Mouse (Mus musculus): ENCODE measurements around the gene Ogt.

Gene Ogt

DNA sequence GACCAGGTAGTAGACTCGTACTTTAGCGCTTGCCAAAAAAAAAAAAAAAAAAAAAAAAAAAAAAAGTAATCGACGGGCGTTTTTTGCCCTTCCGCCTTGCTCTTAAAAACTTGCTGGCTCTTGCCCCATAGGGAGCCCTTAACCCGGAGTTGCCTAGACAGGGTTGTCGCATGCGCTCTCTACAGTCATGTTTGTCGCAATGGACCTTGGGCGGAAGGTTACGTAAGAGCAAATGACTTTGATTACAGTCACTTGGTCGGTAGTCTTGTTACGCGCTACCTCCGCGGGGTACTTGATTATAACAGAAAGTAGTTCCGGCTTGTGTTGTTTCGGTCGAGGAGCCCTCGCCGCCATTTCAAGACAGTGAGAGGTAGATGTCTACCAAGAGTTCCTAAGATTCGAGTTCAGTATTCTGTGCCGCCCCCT lies at the start of gene Ogt:
Gene Ogt, plus strand, starts transcription at position 320 of the 426 bp plus-strand sequence.
- TF ChIP-seq POU5F1 (IDR thresholded peaks at IDR 0.05; ENCODE audit: borderline replicate concordance, low read length), result no peak
- TF ChIP-seq NANOG (IDR thresholded peaks at IDR 0.05; ENCODE audit: borderline replicate concordance, low read length), result no peak
- TF ChIP-seq CTCF (conservative IDR thresholded peaks at IDR 0.05; ENCODE audit: low read length), result no peak
- Histone ChIP-seq H3K27me3 (ENCODE audit: insufficient read depth, low read length) (no peaks in the 10 kb centered on the region; the same call in 1 of the 2 replicates), H3K4me3 (replicated peaks; ENCODE audit: low read length) (peak within 1 kb of the TSS; percentile 87), H3K4me1 (replicated peaks; ENCODE audit: low read depth, low read length) (peaks cover 46% of the 10 kb centered on the region), H3K9me3 (ENCODE audit: low read length) (no peaks in the 10 kb centered on the region), H3K36me3 (ENCODE audit: insufficient read depth, low read length) (peaks cover 12% of the 10 kb centered on the region)

DNA sequence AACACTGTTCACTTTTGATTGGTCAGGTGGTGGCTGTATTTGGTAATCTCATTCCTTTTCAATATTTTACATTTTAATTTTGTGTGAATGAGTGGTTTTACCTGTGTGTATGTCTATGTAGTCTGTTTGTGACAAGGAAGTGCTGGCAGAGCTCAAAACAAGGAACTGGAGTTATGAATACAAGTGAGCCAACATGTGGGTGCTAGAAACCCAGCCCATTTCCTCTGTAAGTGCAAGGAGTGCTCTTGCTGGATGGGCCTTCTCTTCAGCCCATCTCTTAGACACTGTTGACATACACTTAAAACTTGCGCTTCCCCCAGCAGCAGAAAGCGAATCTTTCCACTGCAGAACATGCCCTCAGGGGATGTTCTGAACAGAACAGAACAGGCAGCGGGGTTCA lies 23.7 kb upstream of the Ogt start:
- Histone ChIP-seq H3K4me1 (replicated peaks; ENCODE audit: low read depth, low read length) (peaks cover under 1% of the 10 kb centered on the region; the same call in 1 of the 2 replicates), H3K36me3 (ENCODE audit: insufficient read depth, low read length) (no peaks in the 10 kb centered on the region), H3K27me3 (ENCODE audit: insufficient read depth, low read length) (no peaks in the 10 kb centered on the region), H3K4me3 (replicated peaks; ENCODE audit: low read length) (no peak overlapping the region), H3K9me3 (ENCODE audit: low read length) (no peaks in the 10 kb centered on the region)
- no peak for TF ChIP-seq NANOG (IDR thresholded peaks at IDR 0.05; ENCODE audit: borderline replicate concordance, low read length)
- TF ChIP-seq CTCF (conservative IDR thresholded peaks at IDR 0.05; ENCODE audit: low read length), result no peak
- TF ChIP-seq POU5F1 (IDR thresholded peaks at IDR 0.05; ENCODE audit: borderline replicate concordance, low read length), result no peak

DNA sequence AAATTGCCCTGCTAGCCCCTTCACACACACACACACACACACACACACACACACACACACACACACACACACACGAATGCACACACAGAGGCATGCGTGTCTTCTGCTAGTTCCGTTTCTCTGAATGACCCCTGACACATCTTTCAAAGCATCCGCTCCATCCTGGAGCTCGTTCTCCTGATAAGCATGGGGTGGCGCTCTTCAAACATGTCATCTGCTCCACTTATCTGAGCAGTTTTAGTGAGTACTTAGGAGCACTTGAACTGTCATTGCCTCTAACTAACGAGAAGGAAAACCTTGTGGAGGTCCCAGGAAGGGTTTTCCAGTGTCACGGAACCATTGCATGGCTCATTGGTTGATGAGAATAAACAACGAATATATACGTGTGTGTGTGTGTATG lies 22.0 kb upstream of the Ogt start:
- Histone ChIP-seq H3K4me1 (replicated peaks; ENCODE audit: low read depth, low read length) (peaks cover 8% of the 10 kb centered on the region), H3K36me3 (ENCODE audit: insufficient read depth, low read length) (no peaks in the 10 kb centered on the region), H3K4me3 (replicated peaks; ENCODE audit: low read length) (no peak overlapping the region), H3K9me3 (ENCODE audit: low read length) (no peaks in the 10 kb centered on the region), H3K27me3 (ENCODE audit: insufficient read depth, low read length) (no peaks in the 10 kb centered on the region)
- TF ChIP-seq CTCF (conservative IDR thresholded peaks at IDR 0.05; ENCODE audit: low read length) (no peak), POU5F1 (IDR thresholded peaks at IDR 0.05; ENCODE audit: borderline replicate concordance, low read length) (no peak), NANOG (IDR thresholded peaks at IDR 0.05; ENCODE audit: borderline replicate concordance, low read length) (no peak)

GRCm38 (mm10) chrX:101620317-101620716 lies 19.5 kb upstream of the Ogt start:
- no peaks in the 10 kb centered on the region for H3K9me3 ChIP-seq (ENCODE audit: low read length)
- TF ChIP-seq NANOG (IDR thresholded peaks at IDR 0.05; ENCODE audit: borderline replicate concordance, low read length) (no peak), POU5F1 (IDR thresholded peaks at IDR 0.05; ENCODE audit: borderline replicate concordance, low read length) (no peak), CTCF (conservative IDR thresholded peaks at IDR 0.05; ENCODE audit: low read length) (no peak)
- no peak overlapping the region for H3K4me3 ChIP-seq (replicated peaks; ENCODE audit: low read length)
- no peaks in the 10 kb centered on the region for H3K36me3 ChIP-seq (ENCODE audit: insufficient read depth, low read length)
- peaks cover 8% of the 10 kb centered on the region for H3K4me1 ChIP-seq (replicated peaks; ENCODE audit: low read depth, low read length)
- no peaks in the 10 kb centered on the region for H3K27me3 ChIP-seq (ENCODE audit: insufficient read depth, low read length)

DNA sequence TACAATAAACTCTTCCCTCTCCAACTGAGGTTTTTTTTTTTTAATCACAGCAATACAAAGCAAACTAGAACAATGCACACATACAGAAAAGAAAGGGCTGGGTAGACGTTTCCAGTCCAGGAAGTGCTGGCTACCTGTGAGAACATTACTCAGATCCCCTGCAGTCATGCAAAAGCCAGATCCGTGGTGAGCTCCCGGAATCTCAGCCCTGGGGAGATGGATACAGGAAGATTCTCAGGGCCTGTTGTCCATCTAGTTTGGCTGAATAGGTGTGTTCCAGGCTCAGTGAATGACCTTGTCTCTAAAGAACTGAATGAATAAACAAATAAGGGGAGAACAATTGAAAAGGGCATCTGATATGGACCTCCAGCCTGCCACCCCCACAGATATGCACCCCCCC lies 17.3 kb upstream of the Ogt start:
- Histone ChIP-seq H3K36me3 (ENCODE audit: insufficient read depth, low read length) (no peaks in the 10 kb centered on the region), H3K9me3 (ENCODE audit: low read length) (no peaks in the 10 kb centered on the region), H3K27me3 (ENCODE audit: insufficient read depth, low read length) (no peaks in the 10 kb centered on the region), H3K4me1 (replicated peaks; ENCODE audit: low read depth, low read length) (peaks cover 8% of the 10 kb centered on the region), H3K4me3 (replicated peaks; ENCODE audit: low read length) (no peak overlapping the region)
- no peak for TF ChIP-seq NANOG (IDR thresholded peaks at IDR 0.05; ENCODE audit: borderline replicate concordance, low read length)
- no peak for TF ChIP-seq POU5F1 (IDR thresholded peaks at IDR 0.05; ENCODE audit: borderline replicate concordance, low read length)
- no peak for TF ChIP-seq CTCF (conservative IDR thresholded peaks at IDR 0.05; ENCODE audit: low read length)

- Histone ChIP-seq H3K36me3 (ENCODE audit: insufficient read depth, low read length) (no peaks in the 10 kb centered on the region), H3K4me1 (replicated peaks; ENCODE audit: low read depth, low read length) (peaks cover 34% of the 10 kb centered on the region), H3K9me3 (ENCODE audit: low read length) (no peaks in the 10 kb centered on the region), H3K4me3 (replicated peaks; ENCODE audit: low read length) (no peak overlapping the region; the same call in 1 of the 2 replicates), H3K27me3 (ENCODE audit: insufficient read depth, low read length) (no peaks in the 10 kb centered on the region; the same call in 1 of the 2 replicates)
- TF ChIP-seq NANOG (IDR thresholded peaks at IDR 0.05; ENCODE audit: borderline replicate concordance, low read length), result no peak
- TF ChIP-seq POU5F1 (IDR thresholded peaks at IDR 0.05; ENCODE audit: borderline replicate concordance, low read length), result no peak
These were observed 2.9 kb upstream of the Ogt start for GRCm38 (mm10) chrX:101636821-101637525.

DNA sequence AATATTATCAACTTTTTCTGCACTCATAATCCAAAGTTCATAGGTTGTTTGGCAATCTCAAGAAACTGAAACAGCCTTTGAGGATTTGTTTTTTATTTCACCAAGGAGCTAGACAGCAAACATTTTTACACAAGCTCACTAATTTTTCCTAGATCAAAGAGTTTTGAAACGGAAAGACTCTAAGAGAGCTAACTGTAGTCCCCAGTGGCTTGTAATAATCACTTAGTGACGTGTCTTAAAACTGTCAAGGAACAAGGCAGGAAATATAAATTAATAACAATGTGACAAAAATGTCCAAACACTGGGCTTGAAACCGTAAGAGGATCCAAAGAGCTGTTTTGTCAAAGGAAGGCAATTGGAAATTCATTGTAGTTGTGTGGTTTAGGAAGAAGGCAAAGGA lies 1.0 kb upstream of the Ogt start:
- H3K27me3 ChIP-seq (ENCODE audit: insufficient read depth, low read length), result no peaks in the 10 kb centered on the region; the same call in 1 of the 2 replicates
- peak overlapping the region; percentile 87; the same call in 1 of the 2 replicates for H3K4me3 ChIP-seq (replicated peaks; ENCODE audit: low read length)
- no peaks in the 10 kb centered on the region for H3K9me3 ChIP-seq (ENCODE audit: low read length)
- TF ChIP-seq CTCF (conservative IDR thresholded peaks at IDR 0.05; ENCODE audit: low read length), result no peak
- no peak for TF ChIP-seq POU5F1 (IDR thresholded peaks at IDR 0.05; ENCODE audit: borderline replicate concordance, low read length)
- TF ChIP-seq NANOG (IDR thresholded peaks at IDR 0.05; ENCODE audit: borderline replicate concordance, low read length), result no peak
- H3K4me1 ChIP-seq (replicated peaks; ENCODE audit: low read depth, low read length), result peaks cover 43% of the 10 kb centered on the region
- H3K36me3 ChIP-seq (ENCODE audit: insufficient read depth, low read length), result peaks cover 9% of the 10 kb centered on the region

GRCm38 (mm10) chrX:101639306-101639705 lies 554 bp upstream of the Ogt start:
- peaks cover 46% of the 10 kb centered on the region for H3K4me1 ChIP-seq (replicated peaks; ENCODE audit: low read depth, low read length)
- H3K27me3 ChIP-seq (ENCODE audit: insufficient read depth, low read length), result no peaks in the 10 kb centered on the region; the same call in 1 of the 2 replicates
- H3K4me3 ChIP-seq (replicated peaks; ENCODE audit: low read length), result peak overlapping the region; percentile 87
- no peak for TF ChIP-seq CTCF (conservative IDR thresholded peaks at IDR 0.05; ENCODE audit: low read length)
- peak; percentile 46; the same call in 1 of the 2 replicates for TF ChIP-seq NANOG (IDR thresholded peaks at IDR 0.05; ENCODE audit: borderline replicate concordance, low read length)
- no peak for TF ChIP-seq POU5F1 (IDR thresholded peaks at IDR 0.05; ENCODE audit: borderline replicate concordance, low read length)
- H3K9me3 ChIP-seq (ENCODE audit: low read length), result no peaks in the 10 kb centered on the region
- H3K36me3 ChIP-seq (ENCODE audit: insufficient read depth, low read length), result peaks cover 12% of the 10 kb centered on the region
